Comparison of ENCODE assay signal across 10 mouse cellular contexts in the genomic region with DNA sequence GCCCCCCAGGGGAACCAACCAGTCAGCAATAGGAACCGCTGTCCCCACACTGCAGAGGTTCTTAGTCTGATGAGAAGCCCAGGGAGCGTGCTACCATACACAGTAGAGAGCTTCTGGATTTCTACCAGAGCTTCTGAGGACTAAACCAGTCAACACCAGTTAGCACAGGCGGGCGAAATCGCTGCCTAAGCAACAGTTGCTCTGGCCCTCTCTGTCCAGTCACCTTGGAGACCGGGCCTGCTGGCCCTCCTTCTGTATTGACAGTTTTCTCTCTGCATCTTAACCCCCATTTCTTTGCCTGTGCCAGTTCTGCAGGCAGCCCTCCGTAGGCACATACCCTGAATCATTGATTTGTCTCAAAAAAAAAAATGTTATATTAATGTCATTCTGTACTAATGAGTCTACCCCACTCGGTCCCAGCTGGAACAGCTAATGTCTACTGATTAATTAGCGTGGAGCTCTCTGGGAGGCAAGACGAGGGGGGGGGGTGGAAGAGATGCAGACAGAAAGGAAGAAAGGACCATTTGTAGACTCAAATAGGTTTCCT. TPM values are rescaled to one million over a fixed set of nuclear protein-coding genes. Genes with fewer than 3 reads are reported as not detected.
DNase-seq lines count a peak whose midpoint lies in the region; ATAC-seq lines count a peak whose summit lies in the region.
"Had no signal": no experiment of that assay in that cellular context is flagged by ENCODE, and none has a peak within 500 bp of the region (broad histone marks: within the 10 kb centered on the region; RNA-seq: fewer than 3 reads in every experiment).

No protein-coding gene starts in this region.

- no peak overlapping the region for H3K4me3 ChIP-seq in heart, embryonic 11.5 days (ENCODE audit: low read depth, low read length)
- H3K4me3 ChIP-seq in forebrain, embryonic 13.5 days: no peak overlapping the region
- H3K4me3 ChIP-seq in midbrain, embryonic 13.5 days (replicated peaks): no peak overlapping the region
- H3K4me3 ChIP-seq: heart, embryonic 10.5 days had no signal

- H3K27ac ChIP-seq in heart, embryonic 11.5 days (ENCODE audit: low read depth, low read length): no peak overlapping the region
- peak overlapping the region; percentile 61 for H3K27ac ChIP-seq in forebrain, embryonic 13.5 days
- H3K27ac ChIP-seq in midbrain, embryonic 13.5 days: peak overlapping the region; percentile 31
- H3K27ac ChIP-seq: heart, embryonic 10.5 days had no signal

- no peaks in the 10 kb centered on the region for H3K4me1 ChIP-seq in heart, embryonic 11.5 days (ENCODE audit: control insufficient read depth, insufficient read depth, low read length)
- H3K4me1 ChIP-seq in forebrain, embryonic 13.5 days: peaks cover 15% of the 10 kb centered on the region
- H3K4me1 ChIP-seq in midbrain, embryonic 13.5 days (replicated peaks): peaks cover 19% of the 10 kb centered on the region
- H3K4me1 ChIP-seq: heart, embryonic 10.5 days had no signal

- WGBS in heart, embryonic 11.5 days (ENCODE audit: insufficient replicate concordance): 74% methylated on average over 10 of the region's 10 CpGs
- WGBS in forebrain, embryonic 13.5 days: 38% methylated on average over 10 of the region's 10 CpGs
- 59% methylated on average over 10 of the region's 10 CpGs for WGBS in midbrain, embryonic 13.5 days

- peak; percentile 79 for DNase-seq in heart, adult 11 months
- peak; percentile 62 for DNase-seq in kidney, adult 9 months
- no peak for DNase-seq in lung, postnatal 25 days (ENCODE audit: low spot score)
- no peak for DNase-seq in c-Kit-positive CD71-positive TER-119-positive erythroid progenitor cells, embryonic 14.5 days (ENCODE audit: low spot score)

- ATAC-seq in heart, embryonic 11.5 days (replicated peaks; ENCODE audit: insufficient number of reproducible peaks, low FRiP score, low TSS enrichment): no peak
- peak; percentile 67 for ATAC-seq in forebrain, embryonic 13.5 days
- ATAC-seq in midbrain, embryonic 13.5 days: peak; percentile 50; the same call in 1 of the 2 replicates
- ATAC-seq in erythroid progenitor cell, adult 5-6 weeks (replicated peaks; ENCODE audit: low FRiP score, poor library complexity, severe bottlenecking): no peak

- no peaks in the 10 kb centered on the region for H3K36me3 ChIP-seq in heart, embryonic 11.5 days (ENCODE audit: control insufficient read depth, insufficient read depth, low read length)
- H3K36me3 ChIP-seq in forebrain, embryonic 13.5 days (ENCODE audit: poor library complexity, severe bottlenecking): no peaks in the 10 kb centered on the region
- no peaks in the 10 kb centered on the region for H3K36me3 ChIP-seq in midbrain, embryonic 13.5 days
- H3K36me3 ChIP-seq: heart, embryonic 10.5 days had no signal

- no peaks in the 10 kb centered on the region for H3K27me3 ChIP-seq in heart, embryonic 11.5 days (ENCODE audit: control insufficient read depth, insufficient read depth, low read length)
- no peaks in the 10 kb centered on the region for H3K27me3 ChIP-seq in forebrain, embryonic 13.5 days
- H3K27me3 ChIP-seq in midbrain, embryonic 13.5 days: no peaks in the 10 kb centered on the region

- no peak overlapping the region for H3K9ac ChIP-seq in heart, embryonic 11.5 days (ENCODE audit: low read depth, low read length)
- H3K9ac ChIP-seq in forebrain, embryonic 13.5 days: no peak overlapping the region
- H3K9ac ChIP-seq in midbrain, embryonic 13.5 days (replicated peaks): no peak overlapping the region

- H3K9me3 ChIP-seq in heart, embryonic 11.5 days (replicated peaks; ENCODE audit: control insufficient read depth, low read length): no peaks in the 10 kb centered on the region
- H3K9me3 ChIP-seq in forebrain, embryonic 13.5 days (replicated peaks): 0 out of 2 replicates have a peak, but pooled peaks cover 5% of the 10 kb centered on the region
- H3K9me3 ChIP-seq in midbrain, embryonic 13.5 days: no peaks in the 10 kb centered on the region
- H3K9me3 ChIP-seq: heart, embryonic 10.5 days had no signal

- no peak overlapping the region for H3K4me2 ChIP-seq in heart, embryonic 11.5 days
- H3K4me2 ChIP-seq in forebrain, embryonic 13.5 days: no peak overlapping the region
- no peak overlapping the region for H3K4me2 ChIP-seq in midbrain, embryonic 13.5 days (replicated peaks)
- H3K4me2 ChIP-seq: liver, embryonic 11.5 days had no signal

RNA-seq across cellular contexts. Expression of gene Cplx2, which starts 47.7 kb away (rescaled TPM):
- 2.1 and 3.0 TPM in 2 replicates for polyA plus RNA-seq in heart, embryonic 11.5 days (2014; fragmentation: Nextera tagmentation; extraction: Ambion mirVana)
- 20.0 and 22.8 TPM in 2 replicates for polyA plus RNA-seq in forebrain, embryonic 13.5 days (2015; fragmentation: Nextera tagmentation; extraction: Ambion mirVana)
- polyA plus RNA-seq in midbrain, embryonic 13.5 days (2015; fragmentation: Nextera tagmentation; extraction: Ambion mirVana): 28.0 and 31.0 TPM in 2 replicates
- total RNA-seq in erythroid progenitor cell, adult 5-6 weeks (2015; ENCODE audit: low replicate concordance): 2.9 and 5.4 TPM in 2 replicates
- 2.1 and 2.2 TPM in 2 replicates for total RNA-seq in erythroid progenitor cell, adult 5-6 weeks (2017; ENCODE audit: low replicate concordance)

RNA-seq across cellular contexts. Expression of gene Thoc3, which starts 49.8 kb away (rescaled TPM):
- polyA plus RNA-seq in heart, embryonic 11.5 days (2014; fragmentation: Nextera tagmentation; extraction: Ambion mirVana): 98.8 and 99.7 TPM in 2 replicates
- 108 and 113 TPM in 2 replicates for polyA plus RNA-seq in forebrain, embryonic 13.5 days (2015; fragmentation: Nextera tagmentation; extraction: Ambion mirVana)
- 121 and 126 TPM in 2 replicates for polyA plus RNA-seq in midbrain, embryonic 13.5 days (2015; fragmentation: Nextera tagmentation; extraction: Ambion mirVana)
- 4.2 and 6.8 TPM in 2 replicates for total RNA-seq in erythroid progenitor cell, adult 5-6 weeks (2015; ENCODE audit: low replicate concordance)
- 10.2 and 11.4 TPM in 2 replicates for total RNA-seq in erythroid progenitor cell, adult 5-6 weeks (2017; ENCODE audit: low replicate concordance)

Comparison
In these comparisons a context has a peak if more than half of its experiments do, and no peak if none do; other contexts are left out.
1. DNase-seq: peak in heart, adult 11 months (single experiment) and kidney, adult 9 months (single experiment); none in lung, postnatal 25 days (single experiment) and c-Kit-positive CD71-positive TER-119-positive erythroid progenitor cells, embryonic 14.5 days (single experiment).
2. ATAC-seq: peak in forebrain, embryonic 13.5 days (single experiment) and midbrain, embryonic 13.5 days (single experiment); none in heart, embryonic 11.5 days (single experiment) and erythroid progenitor cell, adult 5-6 weeks (single experiment).